Mouse (Mus musculus) megakaryocyte, embryonic 14.5 days (primary cell): ENCODE data around the gene Sema5a.

Experiments
- FLI1 ChIP-seq: IDR thresholded peaks from 2 replicates; pipeline ENCODE4 v1.6.1; 2012; ENCODE audit warnings: low read length, inconsistent platforms, mixed read lengths
- GATA1 ChIP-seq: IDR thresholded peaks from 3 replicates; pipeline ENCODE4 v1.6.1; 2012; ENCODE audit warnings: mixed read lengths, low read length, inconsistent platforms, borderline replicate concordance

GRCm38 (mm10) chr15:32204908-32205307 lies 39.7 kb upstream of the Sema5a start:
- TF ChIP-seq FLI1 (no peak), GATA1 (no peak)
